Mouse (Mus musculus) brown adipose tissue, adult 24 weeks (tissue): ENCODE data around the gene Usp45. TPM values are rescaled to one million over a fixed set of nuclear protein-coding genes. Genes with fewer than 3 reads are reported as not detected.

Source experiments
- H3K27ac ChIP-seq: fragments of 200-500 bp; replicated peaks from 2 replicates; pipeline ENCODE4 v1.5.1; 2012; ENCODE audit warnings: low read depth, mild to moderate bottlenecking, low read length
- H3K4me1 ChIP-seq: fragments of 200-500 bp; 2 replicates; pipeline ENCODE4 v1.6.1; 2012; ENCODE audit warnings: low read length, mixed read lengths; ENCODE audit not compliant: control insufficient read depth, insufficient read depth, insufficient read length
- H3K4me3 ChIP-seq: fragments of 200-500 bp; 2 replicates; pipeline ENCODE4 v1.5.1; 2012; ENCODE audit warnings: low read depth, mild to moderate bottlenecking, low read length, moderate library complexity; ENCODE audit not compliant: insufficient read depth
- polyA plus RNA-seq: library from polyadenylated mRNA; stranded (reverse); fragments of >200 nt; gene quantifications from 2 replicates; pipeline ENCODE4 v1.2.4, GENCODE M21; 2012; ENCODE audit not compliant: missing spikeins, insufficient read depth, insufficient read length

Usp45 gene
- polyA plus RNA-seq, 1 experiment, result 9.5 TPM

DNA sequence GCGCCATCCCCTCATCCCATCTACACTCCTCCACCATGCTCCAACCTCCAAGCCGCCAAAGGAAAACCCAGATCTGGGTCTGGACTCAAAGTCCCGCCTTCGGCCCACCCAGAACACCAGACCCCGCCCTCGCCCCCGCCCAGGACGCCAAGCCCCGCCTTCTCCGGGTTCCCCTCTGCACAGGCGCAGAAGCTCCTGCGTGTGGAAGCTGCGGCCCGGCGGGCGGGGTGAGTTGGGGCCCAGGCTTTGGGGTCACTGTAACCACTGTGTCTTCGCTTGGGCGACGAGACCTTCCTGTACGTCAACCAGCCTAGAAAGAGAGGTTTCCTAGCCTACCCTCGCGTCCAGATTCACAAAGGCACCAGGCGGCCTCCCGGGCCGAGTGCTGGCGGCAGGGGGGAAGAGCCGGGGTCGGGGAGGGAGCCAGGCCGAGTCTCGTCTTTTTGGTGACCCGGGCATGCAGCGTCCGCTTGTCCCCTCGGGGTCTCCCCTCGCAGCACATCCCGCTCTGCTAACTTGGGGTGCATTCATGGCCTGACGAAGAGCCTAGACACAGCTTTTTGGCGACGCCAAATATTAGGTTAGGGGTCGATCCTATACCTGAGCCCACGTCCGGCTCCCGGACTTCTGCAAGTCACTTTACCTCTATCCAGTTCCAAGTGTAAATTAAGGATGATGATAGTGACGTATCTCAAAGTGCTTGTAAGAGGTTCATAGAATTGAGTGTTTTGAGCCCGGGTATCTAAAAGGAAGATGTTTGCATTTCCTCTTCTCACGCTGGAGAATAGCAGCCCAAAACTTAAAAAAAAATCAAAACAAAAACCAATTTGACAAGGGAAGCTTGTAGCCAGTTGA is 9.4 kb downstream of the Usp45 start:
- peak overlapping the region; percentile 63 for H3K27ac ChIP-seq
- peak overlapping the region; percentile 83 for H3K4me3 ChIP-seq
- 0 out of 2 replicates have a peak, but pooled peaks cover 6% of the 10 kb centered on the region for H3K4me1 ChIP-seq

DNA sequence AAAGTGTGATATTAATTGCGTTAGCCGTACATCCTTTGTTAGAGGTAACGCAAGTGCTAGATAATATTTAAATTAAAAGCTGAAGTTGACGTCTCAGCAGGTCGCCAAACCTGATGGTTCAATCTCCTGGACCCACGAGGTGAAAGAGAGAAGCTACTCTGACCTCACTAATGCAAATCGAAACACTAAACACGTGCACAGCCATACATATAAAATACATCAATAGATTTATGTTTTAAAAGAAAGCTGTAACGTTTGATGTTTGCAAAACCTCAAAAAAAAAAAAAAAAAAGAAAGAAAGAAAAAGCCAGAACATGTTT is 9.9 kb downstream of the Usp45 start:
- Histone ChIP-seq H3K27ac (no peak overlapping the region), H3K4me3 (peak overlapping the region; percentile 83), H3K4me1 (0 out of 2 replicates have a peak, but pooled peaks cover 6% of the 10 kb centered on the region)

- 0 out of 2 replicates have a peak, but pooled peaks cover 6% of the 10 kb centered on the region for H3K4me1 ChIP-seq
- no peak overlapping the region for H3K27ac ChIP-seq
- no peak overlapping the region for H3K4me3 ChIP-seq
Observed at GRCm38 (mm10) chr4:21780816-21781726, 14.1 kb downstream of the Usp45 start.

GRCm38 (mm10) chr4:21786268-21786667 is 19.3 kb downstream of the Usp45 start:
- H3K27ac ChIP-seq, result no peak overlapping the region
- H3K4me1 ChIP-seq, result no peaks in the 10 kb centered on the region
- no peak overlapping the region for H3K4me3 ChIP-seq

DNA sequence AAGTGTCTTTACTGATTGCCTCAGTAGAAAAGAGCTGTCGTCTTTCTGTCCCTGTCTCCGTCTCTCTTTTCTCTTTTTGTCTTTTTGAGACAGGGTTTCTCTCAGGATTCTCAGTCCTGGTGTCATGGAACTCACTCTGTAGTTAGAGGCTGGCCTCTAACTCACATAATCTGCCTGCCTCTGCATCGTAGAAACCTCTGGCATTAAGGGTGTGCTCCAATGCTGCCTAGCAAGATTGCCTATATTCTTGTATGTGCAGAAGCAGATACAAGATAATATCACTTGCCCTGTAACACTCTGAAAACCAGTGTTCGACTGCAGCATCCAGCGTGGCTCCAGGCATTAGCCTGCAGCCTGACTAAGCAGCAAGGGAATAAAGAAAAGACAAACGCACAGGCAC is 21.9 kb downstream of the Usp45 start:
- H3K4me1 ChIP-seq, result no peaks in the 10 kb centered on the region
- H3K4me3 ChIP-seq, result no peak overlapping the region
- H3K27ac ChIP-seq, result no peak overlapping the region

DNA sequence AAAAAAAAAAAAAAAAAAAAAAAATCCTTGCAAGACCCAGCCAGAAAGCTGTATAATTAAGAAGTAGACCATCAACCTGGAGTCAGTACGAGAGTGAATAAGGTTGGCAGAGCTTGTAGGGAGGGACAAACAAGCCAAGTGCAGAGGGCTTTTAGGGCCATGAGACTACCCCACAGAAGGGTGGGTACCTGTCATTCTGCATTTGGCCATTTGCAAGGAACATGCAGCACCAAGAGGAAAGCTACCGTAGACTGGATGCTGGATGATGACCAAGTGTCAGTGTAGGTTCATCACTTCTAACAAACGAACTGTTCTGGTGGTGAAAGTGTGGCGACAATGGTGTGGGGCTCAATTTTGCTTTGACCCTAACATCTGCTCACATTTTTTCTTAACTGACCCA is 22.9 kb downstream of the Usp45 start:
- H3K4me1 ChIP-seq, result no peaks in the 10 kb centered on the region
- no peak overlapping the region for H3K27ac ChIP-seq
- H3K4me3 ChIP-seq, result no peak overlapping the region

GRCm38 (mm10) chr4:21793631-21794030 is 26.7 kb downstream of the Usp45 start:
- Histone ChIP-seq H3K4me3 (no peak overlapping the region), H3K4me1 (no peaks in the 10 kb centered on the region), H3K27ac (no peak overlapping the region)

- no peak overlapping the region for H3K27ac ChIP-seq
- H3K4me3 ChIP-seq, result no peak overlapping the region
- H3K4me1 ChIP-seq, result no peaks in the 10 kb centered on the region
Observed at GRCm38 (mm10) chr4:21801013-21801412, 34.1 kb downstream of the Usp45 start.

DNA sequence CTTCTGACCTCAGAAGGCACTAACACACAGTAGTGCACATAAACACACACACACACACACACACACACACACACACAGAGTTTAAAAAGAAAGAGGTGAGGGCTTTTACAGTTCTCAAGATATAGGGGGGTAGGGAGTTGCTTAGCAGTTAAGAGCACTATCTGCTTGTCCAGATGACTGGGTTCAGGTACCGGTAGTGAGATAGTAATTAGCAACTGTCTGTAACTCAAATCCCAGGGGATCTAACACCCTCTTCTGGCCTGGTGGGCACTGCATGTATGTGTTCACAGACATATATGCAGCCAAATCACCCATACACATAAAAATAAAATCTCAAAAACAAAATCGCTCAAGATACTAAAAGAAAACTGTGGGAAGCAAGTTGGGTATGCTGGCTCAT is 34.7 kb downstream of the Usp45 start:
- Histone ChIP-seq H3K4me3 (no peak overlapping the region), H3K27ac (no peak overlapping the region), H3K4me1 (no peaks in the 10 kb centered on the region)

GRCm38 (mm10) chr4:21807204-21807603 is 40.2 kb downstream of the Usp45 start:
- Histone ChIP-seq H3K4me1 (no peaks in the 10 kb centered on the region), H3K27ac (no peak overlapping the region), H3K4me3 (no peak overlapping the region)

GRCm38 (mm10) chr4:21810608-21811007 is 43.7 kb downstream of the Usp45 start:
- no peak overlapping the region for H3K27ac ChIP-seq
- no peak overlapping the region for H3K4me3 ChIP-seq
- no peaks in the 10 kb centered on the region for H3K4me1 ChIP-seq

DNA sequence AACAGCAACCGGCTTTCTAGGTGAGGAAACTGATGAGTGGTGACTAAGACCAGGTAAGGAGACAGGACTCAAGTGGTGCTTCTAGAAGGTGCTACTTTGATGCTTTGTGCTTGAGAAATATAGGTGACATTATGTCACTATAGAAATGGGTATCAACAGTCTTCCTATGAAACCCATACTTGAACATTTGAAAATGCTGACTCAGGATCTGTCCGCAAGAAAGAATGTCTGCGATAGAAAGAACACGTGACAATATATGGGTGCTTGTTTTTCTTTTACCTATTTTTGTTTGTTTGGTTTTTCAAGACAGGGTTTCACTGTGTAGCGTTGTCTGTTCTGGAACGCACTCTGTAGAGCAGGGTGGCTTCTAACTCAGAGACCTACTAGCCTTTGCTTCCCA is 45.7 kb downstream of the Usp45 start:
- Histone ChIP-seq H3K4me1 (no peaks in the 10 kb centered on the region), H3K4me3 (no peak overlapping the region), H3K27ac (no peak overlapping the region)

GRCm38 (mm10) chr4:21814029-21814428 is 47.1 kb downstream of the Usp45 start:
- no peaks in the 10 kb centered on the region for H3K4me1 ChIP-seq
- no peak overlapping the region for H3K4me3 ChIP-seq
- no peak overlapping the region for H3K27ac ChIP-seq

DNA sequence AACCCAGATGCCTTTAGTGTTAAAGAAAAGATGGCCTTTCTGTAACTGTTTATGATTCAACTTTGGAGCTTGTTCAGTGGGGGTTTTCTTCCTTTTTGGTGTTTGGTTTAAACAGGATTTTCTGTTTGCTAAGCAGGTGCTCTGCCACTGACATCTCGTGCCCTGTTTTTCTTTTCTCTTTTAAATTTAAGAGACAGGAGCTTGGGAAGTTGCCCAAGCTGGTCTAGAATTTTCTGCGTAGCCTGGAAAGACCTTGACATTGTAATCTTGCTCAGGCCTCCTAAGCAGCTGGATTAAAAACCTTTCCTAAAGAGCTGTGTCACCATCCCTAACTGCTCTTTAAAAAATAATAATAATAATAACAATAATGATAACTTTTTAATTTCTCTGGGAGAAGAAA is 59.7 kb downstream of the Usp45 start:
- H3K4me1 ChIP-seq, result no peaks in the 10 kb centered on the region
- no peak overlapping the region for H3K27ac ChIP-seq
- no peak overlapping the region for H3K4me3 ChIP-seq

DNA sequence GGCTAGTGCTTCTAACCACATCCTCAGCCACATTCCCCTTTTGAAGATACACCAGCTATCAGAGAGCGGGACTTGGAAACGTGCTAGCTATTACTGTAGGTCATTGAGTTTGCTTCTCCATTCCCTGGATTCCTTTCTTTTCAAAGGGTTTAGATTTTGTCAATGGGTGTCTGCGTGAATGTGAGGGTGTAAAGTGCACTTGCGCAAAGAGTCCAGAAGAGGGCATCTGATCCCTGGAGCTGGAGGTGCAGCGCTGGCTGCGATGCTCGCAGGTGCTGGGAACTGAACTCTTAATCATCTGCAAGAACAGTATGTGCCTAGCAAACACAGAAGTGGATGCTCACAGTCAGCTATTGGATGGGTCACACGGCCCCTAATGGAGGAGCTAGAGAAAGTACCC is 65.9 kb downstream of the Usp45 start:
- Histone ChIP-seq H3K27ac (no peak overlapping the region), H3K4me3 (no peak overlapping the region), H3K4me1 (no peaks in the 10 kb centered on the region)
